In the genomic region with DNA sequence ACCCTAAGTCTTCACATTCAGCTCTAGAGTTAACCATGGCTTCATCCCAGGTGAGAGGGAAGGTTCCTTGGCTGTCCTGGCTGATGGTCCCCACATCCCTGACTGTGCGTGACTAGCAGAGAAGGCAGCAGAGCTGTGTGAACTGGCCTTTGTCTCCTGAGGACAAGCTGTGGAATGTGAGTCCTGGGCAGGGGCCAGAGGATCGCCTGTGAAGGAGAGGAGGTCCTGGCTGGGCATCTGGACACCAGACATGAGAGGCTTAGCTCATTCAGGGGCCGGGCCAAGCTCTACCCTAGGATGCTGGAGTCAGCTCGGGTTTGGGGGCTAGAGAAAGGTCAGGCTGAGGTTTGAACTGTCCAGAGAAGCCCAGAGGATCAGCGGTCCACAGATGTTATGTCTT, we compare ENCODE assay signal across 9 mouse cellular contexts. TPM values are rescaled to one million over a fixed set of nuclear protein-coding genes. Genes with fewer than 3 reads are reported as not detected.
DNase-seq lines count a peak whose midpoint lies in the region; TF ChIP-seq lines count a peak whose summit lies in the region.
"Had no signal": no experiment of that assay in that cellular context is flagged by ENCODE, and none has a peak within 500 bp of the region (broad histone marks: within the 10 kb centered on the region; RNA-seq: fewer than 3 reads in every experiment).

No protein-coding gene starts in this region.

- intact Hi-C loops in heart, postnatal 25 days (cut with DNase I) = no loop called here

- TF ChIP-seq CTCF in layer of hippocampus, adult 2 months (conservative IDR thresholded peaks at IDR 0.05) = no peak

- DNase-seq in adipocyte (ENCODE audit: low spot score) = peak; percentile 62
- DNase-seq in gastrocnemius, adult 18-20 months (ENCODE audit: low spot score) = peak; percentile 71
- DNase-seq in heart, postnatal 25 days (ENCODE audit: low spot score) = peak; percentile 53
- peak; percentile 70 for DNase-seq in lung, postnatal 10 days
- no peak for DNase-seq in layer of hippocampus, adult 2 months (ENCODE audit: low spot score in 2 of 2)
- DNase-seq in liver = no peak
- no peak for DNase-seq in thymus, postnatal 25 days

- no peak overlapping the region for H3K27ac ChIP-seq in layer of hippocampus, adult 2 months
- H3K27ac ChIP-seq: hindbrain, embryonic 15.5 days; liver, embryonic 14.5 days had no signal

- H3K4me3 ChIP-seq in layer of hippocampus, adult 2 months = no peak overlapping the region
- H3K4me3 ChIP-seq: hindbrain, embryonic 15.5 days had no signal

RNA-seq across cellular contexts. Expression of a gene that starts 39.2 kb away (rescaled TPM):
- 10 to 100 TPM; 10.5 to 11.2 TPM for total RNA-seq in gastrocnemius, adult 18-20 months (2021)
- 10 to 100 TPM; 50.0 to 58.3 TPM for total RNA-seq in heart, postnatal 25 days (2021)
- total RNA-seq in layer of hippocampus, adult 2 months (2021) = 1 to 10 TPM; 3.6 to 4.1 TPM

Comparison
In these comparisons a context has a peak if more than half of its experiments do, and no peak if none do; other contexts are left out.
1. DNase-seq: peak in adipocyte (single experiment), gastrocnemius, adult 18-20 months (single experiment), heart, postnatal 25 days (single experiment) and lung, postnatal 10 days (single experiment); none in layer of hippocampus, adult 2 months (0 of 2), liver (single experiment) and thymus, postnatal 25 days (single experiment).
2. RNA of a gene that starts 39.2 kb away (total RNA-seq): 50.0 to 58.3 TPM in heart, postnatal 25 days; 10.5 to 11.2 TPM in gastrocnemius, adult 18-20 months and 3.6 to 4.1 TPM in layer of hippocampus, adult 2 months; every median in the first group is over 4 times any median in the second.